Mouse (Mus musculus) right cerebral cortex, postnatal 14 days (tissue): ENCODE measurements around the gene Hist1h4c.
"Not testable (repeated sequence)": the region's sequence is repeated elsewhere in the genome, so short reads cannot be mapped to it uniquely, and the experiment has no call there.

Experiments
- DNase-seq: peaks from one replicate; pipeline ENCODE4 v3.0.0; 2022

Gene Hist1h4c

DNA sequence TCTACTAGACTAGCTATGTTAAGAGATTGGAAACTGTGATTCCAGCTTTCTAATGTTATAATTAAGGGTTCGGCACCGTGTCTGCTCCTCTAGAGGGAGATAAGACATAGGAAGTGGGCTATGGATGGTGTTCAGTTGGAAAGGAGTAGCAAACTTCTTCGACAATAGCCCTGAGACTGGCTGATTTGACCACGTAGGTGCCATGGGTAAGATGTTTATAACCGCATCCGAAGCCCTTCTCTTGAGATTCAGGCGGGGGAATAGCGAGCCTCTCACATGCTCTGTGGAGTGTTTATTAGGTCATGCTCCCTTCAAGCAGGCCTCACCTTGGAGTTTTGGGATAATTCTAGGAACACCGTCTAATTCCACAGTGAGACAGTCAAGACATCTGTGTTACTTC lies 3.3 kb downstream of the Hist1h4c start:
- DNase-seq, result no peak

GRCm38 (mm10) chr13:23693856-23694440 lies 4.3 kb downstream of the Hist1h4c start:
- no peak for DNase-seq

DNA sequence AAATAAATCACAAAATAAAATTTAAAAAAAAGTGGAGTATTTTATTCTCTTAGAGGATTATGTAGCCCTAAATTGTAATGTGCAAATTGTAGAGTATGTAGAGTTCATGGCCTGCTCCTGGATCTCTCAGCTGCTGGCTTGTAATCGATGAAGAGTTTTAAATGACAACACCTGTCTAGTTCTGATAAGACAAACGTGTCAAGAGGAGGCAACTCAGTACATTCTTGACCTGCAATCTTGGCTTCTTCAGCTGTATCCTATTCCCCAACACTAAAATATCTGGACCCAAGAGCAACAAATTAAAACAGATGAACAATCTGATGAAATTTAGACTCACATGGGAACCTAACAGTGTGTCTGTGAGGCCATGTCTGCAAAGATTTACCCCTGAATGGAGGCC lies 8.8 kb downstream of the Hist1h4c start:
- DNase-seq, result no peak

DNA sequence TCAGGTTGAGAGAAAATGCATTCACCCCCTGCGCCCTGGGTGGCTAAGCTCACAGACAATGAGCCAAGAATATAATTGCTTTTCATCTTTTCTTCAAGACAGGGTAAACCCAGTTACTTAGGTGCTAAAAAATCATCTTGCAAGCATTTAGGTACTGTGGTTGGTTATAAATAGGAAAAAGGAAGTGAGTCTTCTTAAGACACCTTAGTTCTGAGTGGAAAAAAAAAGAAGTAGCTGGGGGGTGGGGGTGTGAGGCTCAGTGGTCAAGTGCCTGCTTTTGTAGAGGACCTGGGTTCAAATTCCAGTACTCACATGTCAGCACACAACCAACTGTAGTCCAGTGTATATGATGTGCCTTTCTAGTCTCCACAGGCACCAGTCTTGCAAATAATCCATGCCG lies 9.3 kb downstream of the Hist1h4c start:
- DNase-seq, result no peak

DNA sequence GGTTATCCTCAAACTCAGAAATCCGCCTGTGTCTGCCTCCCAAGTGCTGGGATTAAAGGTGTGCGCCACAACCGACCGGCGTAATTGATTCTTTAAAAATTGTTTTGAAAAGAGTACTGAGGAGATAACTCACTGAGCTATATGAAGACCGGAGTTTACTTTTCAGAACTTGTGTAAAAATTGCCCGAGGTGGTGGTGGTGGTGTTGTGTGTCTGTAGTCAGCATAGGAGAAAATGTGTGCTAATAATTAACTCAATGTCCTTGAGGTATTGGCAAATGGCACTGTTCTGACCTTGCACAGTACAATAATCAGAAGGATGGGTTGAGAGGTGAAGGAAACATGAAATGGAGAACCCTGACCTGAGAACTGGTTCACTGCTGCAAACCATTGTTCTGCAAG lies 10.3 kb downstream of the Hist1h4c start:
- no peak for DNase-seq

DNA sequence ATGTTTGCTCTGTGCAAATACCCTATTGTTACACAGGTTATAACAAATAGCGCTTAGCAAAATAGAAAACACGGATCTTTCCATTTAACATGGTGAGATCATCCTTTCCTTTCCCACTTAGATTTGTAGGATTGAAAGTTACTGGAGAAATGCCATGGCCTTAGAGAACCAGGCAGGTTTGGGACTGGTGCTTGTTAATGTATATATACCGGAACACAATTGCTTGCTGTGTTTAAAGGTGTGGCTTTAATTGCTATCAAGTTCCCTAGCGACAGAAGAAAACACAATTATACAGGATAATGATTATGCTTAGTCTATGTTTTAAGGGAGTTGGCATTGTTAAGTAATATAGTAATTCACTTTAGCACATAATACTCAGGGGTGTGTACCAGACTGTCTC lies 11.1 kb downstream of the Hist1h4c start:
- no peak for DNase-seq

DNA sequence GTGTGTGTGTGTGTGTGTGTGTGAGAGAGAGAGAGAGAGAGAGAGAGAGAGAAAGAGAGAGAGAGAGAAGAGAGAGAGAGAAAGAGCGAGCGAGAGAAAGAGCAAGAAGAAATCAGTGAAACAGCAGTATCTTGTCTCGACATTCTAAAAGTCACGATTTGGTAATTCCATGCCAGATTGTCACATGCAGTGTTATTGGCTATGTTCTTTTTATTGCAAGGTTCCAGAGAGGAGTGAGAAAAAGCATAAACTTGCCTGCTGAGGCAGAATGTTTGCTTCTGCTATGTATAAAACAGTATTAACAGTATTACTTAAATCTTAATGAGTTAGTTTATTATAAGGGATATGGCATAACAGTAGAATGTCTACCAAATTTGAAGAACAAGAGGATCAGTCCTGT lies 12.3 kb downstream of the Hist1h4c start:
- DNase-seq, result no peak

DNA sequence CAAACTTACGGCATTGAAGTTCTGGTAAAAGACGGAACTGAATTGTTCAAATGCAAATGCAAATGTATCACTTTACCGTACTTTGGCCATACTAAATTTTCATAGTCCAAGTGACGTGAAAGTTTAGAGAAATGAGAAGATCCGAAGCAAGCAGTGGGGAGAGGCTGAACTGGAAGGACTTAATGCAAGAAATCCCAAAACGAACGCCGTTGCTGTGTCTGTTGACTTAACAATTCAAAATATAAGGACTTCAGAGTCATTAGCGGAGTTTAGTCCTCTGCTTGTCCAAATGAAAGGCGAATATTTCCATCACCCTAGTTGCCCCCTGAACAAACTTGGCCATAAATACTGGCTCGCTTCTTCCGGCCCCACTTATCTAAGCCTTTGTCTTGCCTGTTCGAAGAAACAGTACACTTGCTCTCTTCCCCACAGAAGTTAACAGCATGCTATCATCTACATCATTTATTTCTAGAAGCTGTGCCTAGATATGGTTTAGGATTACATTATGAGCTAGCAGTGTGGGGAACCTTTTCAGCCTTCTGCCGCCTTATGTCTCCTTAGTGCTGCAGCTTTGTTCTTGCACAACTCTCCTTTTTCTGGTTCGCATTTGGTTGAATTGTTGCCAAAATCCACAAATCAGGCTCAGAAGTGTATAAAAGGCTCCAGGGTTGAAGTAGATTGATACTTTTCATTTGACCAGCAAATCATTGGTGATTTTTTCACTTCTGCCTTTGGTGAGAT lies 13.0 kb downstream of the Hist1h4c start:
- DNase-seq, result no peak

DNA sequence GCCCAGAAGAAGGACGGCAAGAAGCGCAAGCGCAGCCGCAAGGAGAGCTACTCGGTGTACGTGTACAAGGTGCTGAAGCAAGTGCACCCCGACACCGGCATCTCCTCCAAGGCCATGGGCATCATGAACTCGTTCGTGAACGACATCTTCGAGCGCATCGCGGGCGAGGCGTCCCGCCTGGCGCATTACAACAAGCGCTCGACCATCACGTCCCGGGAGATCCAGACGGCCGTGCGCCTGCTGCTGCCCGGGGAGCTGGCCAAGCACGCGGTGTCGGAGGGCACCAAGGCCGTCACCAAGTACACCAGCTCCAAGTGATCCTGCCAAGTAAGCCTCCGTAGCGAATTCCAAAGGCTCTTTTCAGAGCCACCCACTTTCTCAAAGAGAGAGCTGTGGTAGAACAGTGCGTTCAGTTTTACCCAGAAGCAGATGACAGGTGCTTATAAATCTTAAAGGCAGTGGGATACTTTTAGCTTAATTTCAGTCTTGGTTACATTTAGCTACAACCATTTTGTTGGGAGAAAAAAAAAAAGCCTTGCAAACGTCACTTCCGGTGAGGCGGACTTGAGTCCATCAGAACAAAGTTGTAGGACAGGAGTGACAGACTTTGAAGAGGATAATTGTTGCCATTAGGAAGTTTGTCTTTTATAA lies 13.8 kb downstream of the Hist1h4c start:
- DNase-seq, result not testable (repeated sequence)

DNA sequence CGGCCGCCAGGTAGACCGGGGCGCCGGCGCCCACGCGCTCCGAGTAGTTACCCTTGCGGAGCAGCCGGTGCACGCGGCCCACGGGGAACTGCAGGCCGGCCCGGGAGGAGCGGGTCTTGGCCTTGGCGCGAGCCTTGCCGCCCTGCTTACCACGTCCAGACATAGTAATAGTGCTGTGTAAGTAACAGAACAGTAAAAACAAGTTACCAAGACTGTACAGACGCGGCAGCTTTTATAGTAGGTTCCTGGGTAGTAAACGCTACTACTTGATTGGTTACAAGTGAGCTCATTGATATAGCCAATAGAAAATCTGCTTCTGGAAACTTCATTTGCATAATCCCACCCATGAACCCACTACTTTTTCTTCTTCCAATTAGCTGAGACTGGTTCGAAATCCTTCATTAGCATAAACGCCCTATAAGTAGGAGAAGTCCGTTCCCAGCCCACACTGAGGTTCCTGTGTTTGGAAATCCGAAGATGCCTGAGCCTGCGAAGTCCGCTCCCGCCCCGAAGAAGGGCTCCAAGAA lies 14.4 kb downstream of the Hist1h4c start, which contains the start of the genes Hist1h2ac and Hist1h2bc:
Gene Hist1h2ac, minus strand, starts transcription at position 194 of the 527 bp plus-strand sequence.
Gene Hist1h2bc, plus strand, starts transcription at position 445 of the 527 bp plus-strand sequence.
- peak; percentile 64 for DNase-seq

DNA sequence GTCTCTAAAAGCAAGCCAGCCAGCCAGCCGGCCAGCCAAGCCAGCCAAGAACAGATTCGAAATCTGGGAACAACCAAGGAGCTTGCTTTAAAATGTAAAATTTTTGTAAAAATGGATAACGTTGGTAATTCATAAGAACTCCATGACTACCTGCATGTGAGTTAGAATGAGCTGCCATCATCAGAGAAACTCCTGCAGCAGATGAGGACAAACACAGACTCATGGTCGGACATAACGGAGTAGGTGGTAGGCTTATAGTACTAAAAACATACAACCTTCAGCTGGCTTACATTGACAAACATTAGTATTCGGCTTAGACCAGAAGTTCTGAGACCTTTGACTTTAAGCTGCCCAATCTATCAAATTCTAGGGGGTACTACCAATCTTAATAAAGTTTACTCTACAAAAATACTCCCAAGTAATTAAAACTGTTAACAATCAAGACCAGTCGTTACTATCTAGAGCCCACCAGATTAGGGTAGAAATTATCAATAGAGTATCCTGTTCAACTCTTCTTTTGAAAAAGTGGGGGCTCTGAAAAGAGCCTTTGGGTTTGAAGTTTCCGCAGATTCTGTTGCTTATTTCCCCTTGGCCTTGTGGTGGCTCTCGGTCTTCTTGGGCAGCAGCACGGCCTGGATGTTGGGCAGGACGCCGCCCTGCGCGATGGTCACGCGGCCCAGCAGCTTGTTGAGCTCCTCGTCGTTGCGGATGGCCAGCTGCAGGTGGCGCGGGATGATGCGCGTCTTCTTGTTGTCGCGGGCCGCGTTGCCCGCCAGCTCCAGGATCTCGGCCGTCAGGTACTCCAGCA lies 15.1 kb downstream of the Hist1h4c start:
- not testable (repeated sequence) for DNase-seq

GRCm38 (mm10) chr13:23682623-23682946 lies 15.7 kb downstream of the Hist1h4c start:
- no peak for DNase-seq

- DNase-seq, result no peak
These were observed 16.2 kb downstream of the Hist1h4c start for GRCm38 (mm10) chr13:23681990-23682582.

- DNase-seq, result no peak
These were observed 35.7 kb downstream of the Hist1h4c start for GRCm38 (mm10) chr13:23662536-23662935.

DNA sequence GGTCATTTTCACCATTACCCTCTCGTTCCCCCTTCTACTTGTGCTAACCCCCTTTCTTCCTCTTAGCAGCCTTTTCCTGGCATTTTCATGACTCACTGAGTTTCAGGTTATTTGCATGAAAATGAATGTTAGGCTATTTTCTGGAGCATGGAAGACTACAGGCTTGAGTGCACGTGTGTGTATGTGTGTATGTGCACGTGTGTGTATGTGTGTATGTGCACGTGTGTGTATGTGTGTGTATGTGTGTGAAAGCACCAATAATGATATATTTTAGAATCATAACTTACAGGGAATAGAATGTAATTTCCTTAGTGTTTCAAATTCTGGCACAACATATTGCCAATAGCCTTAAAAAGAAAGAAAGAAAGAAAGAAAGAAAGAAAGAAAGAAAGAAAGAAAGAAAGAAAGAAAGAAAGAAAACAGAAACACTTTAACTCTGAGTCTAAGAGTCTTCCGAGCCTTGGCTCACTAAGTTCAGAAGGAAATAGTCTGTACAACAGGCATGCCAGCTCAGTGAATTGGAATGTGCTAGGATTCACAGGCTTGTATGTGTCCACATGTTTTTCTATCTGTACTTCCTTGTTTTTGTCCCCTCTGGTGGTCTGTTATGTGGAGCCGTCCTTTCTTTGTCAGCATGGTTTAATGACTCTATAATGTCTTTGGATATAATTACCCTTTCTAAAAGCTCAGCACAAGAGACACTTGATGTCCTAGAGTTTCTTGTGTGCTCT lies 38.5 kb downstream of the Hist1h4c start:
- DNase-seq, result no peak
